Mouse (Mus musculus) heart, adult 2 months (tissue): ENCODE measurements around the gene Gpr132.

Experiments
- CTCF ChIP-seq: fragments of 200-600 bp; IDR thresholded peaks from 2 replicates; pipeline ENCODE4 v1.8.1; 2022; ENCODE audit warnings: antibody characterized with exemption, mild to moderate bottlenecking, moderate library complexity
- EP300 ChIP-seq: fragments of 200-500 bp; IDR thresholded peaks from 2 replicates; pipeline ENCODE4 v1.6.1; 2011; ENCODE audit warnings: low read depth, low read length, control low read depth; ENCODE audit not compliant: insufficient read depth
- POLR2A ChIP-seq: fragments of 200-500 bp; IDR thresholded peaks from 2 replicates; pipeline ENCODE4 v1.6.1; 2011; ENCODE audit warnings: mild to moderate bottlenecking, low read depth, low read length, control low read depth; ENCODE audit not compliant: insufficient read depth

- no peak for TF ChIP-seq CTCF
- no peak for TF ChIP-seq POLR2A
- TF ChIP-seq EP300 = no peak
Measured at GRCm38 (mm10) chr12:112847880-112848279, 20.1 kb downstream of the Gpr132 start.
